Mouse (Mus musculus): ENCODE results near the gene Oasl1. TPM values are rescaled to one million over a fixed set of nuclear protein-coding genes. Genes with fewer than 3 reads are reported as not detected.
A peak's percentile ranks its signal among the peaks of the same experiment; 100 is the strongest.

The Oasl1 gene
- total and polyA plus RNA-seq, 2 experiments from 2014 or later = 0.73 to 1.7 TPM

- no peaks in the 10 kb centered on the region for H3K36me3 ChIP-seq (ENCODE audit: insufficient read depth)
- no peak for ATAC-seq
- H3K4me2 ChIP-seq (ENCODE audit: low read depth) = no peak overlapping the region
- H3K4me3 ChIP-seq (ENCODE audit: low read depth, low read length) = no peak overlapping the region
- no peaks in the 10 kb centered on the region for H3K9me3 ChIP-seq (ENCODE audit: low read length)
- H3K4me1 ChIP-seq (ENCODE audit: insufficient read depth) = no peaks in the 10 kb centered on the region
- H3K27me3 ChIP-seq (ENCODE audit: insufficient read depth, low read length) = no peaks in the 10 kb centered on the region; the same call in 1 of the 2 replicates
- H3K27ac ChIP-seq (ENCODE audit: low read depth, low read length) = no peak overlapping the region
- no peak overlapping the region for H3K9ac ChIP-seq
- TF ChIP-seq CTCF (IDR thresholded peaks at IDR 0.05; ENCODE audit: low read depth) = no peak
- no peak for DNase-seq
These were observed 53.9 kb downstream of the Oasl1 start for GRCm38 (mm10) chr5:114976935-114977334.

DNA sequence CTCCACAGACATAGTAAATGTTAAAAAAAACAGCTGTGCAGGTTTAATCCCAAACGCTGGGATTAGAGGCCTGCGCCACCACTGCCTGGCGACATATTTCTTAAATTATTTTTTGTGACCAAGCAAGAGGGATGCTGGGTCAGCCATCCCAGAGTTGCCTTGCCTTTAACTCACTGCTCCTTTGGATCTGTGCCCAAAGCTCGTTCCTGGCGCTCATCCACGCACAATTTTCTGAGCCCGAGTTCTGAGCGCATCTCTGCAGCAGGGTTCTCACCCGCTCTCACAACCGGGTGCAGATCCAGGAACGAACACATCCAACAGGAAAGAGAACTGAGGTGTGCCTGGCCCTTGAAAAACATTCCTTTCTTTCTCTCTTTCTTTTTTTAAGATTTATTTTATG, 55.4 kb downstream of the Oasl1 start:
- H3K9ac ChIP-seq = no peak overlapping the region
- WGBS = 44% methylated on average over 11 of the region's 11 CpGs
- TF ChIP-seq CTCF (IDR thresholded peaks at IDR 0.05; ENCODE audit: low read depth) = no peak
- no peaks in the 10 kb centered on the region for H3K4me1 ChIP-seq (ENCODE audit: insufficient read depth)
- ATAC-seq = no peak
- H3K9me3 ChIP-seq (ENCODE audit: low read length) = no peaks in the 10 kb centered on the region
- no peak overlapping the region for H3K27ac ChIP-seq (ENCODE audit: low read depth, low read length)
- no peak for DNase-seq
- H3K4me3 ChIP-seq (ENCODE audit: low read depth, low read length) = no peak overlapping the region
- no peak overlapping the region for H3K4me2 ChIP-seq (ENCODE audit: low read depth)
- no peaks in the 10 kb centered on the region for H3K36me3 ChIP-seq (ENCODE audit: insufficient read depth)
- H3K27me3 ChIP-seq (ENCODE audit: insufficient read depth, low read length) = no peaks in the 10 kb centered on the region; the same call in 1 of the 2 replicates

DNA sequence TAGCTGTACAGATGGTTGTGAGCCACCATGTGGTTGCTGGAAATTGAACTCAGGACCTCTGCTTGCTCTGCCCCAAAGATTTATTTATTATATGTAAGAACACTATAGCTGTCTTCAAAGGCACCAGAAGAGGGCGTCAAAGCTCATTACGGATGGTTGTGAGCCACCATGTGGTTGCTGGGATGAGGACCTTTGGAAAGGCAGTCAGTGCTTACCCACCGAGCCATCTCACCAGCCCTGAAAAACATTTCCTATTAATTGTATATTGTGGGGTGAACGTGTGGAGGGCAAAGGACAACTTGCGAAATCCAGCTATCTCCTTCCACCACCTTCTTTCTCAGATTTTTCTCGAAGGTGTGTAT, 55.8 kb downstream of the Oasl1 start:
- Histone ChIP-seq H3K9me3 (ENCODE audit: low read length) (no peaks in the 10 kb centered on the region), H3K4me1 (ENCODE audit: insufficient read depth) (no peaks in the 10 kb centered on the region), H3K4me2 (ENCODE audit: low read depth) (peak overlapping the region; percentile 76), H3K27ac (ENCODE audit: low read depth, low read length) (no peak overlapping the region), H3K36me3 (ENCODE audit: insufficient read depth) (no peaks in the 10 kb centered on the region), H3K9ac (peak overlapping the region; percentile 31; the same call in 1 of the 2 replicates), H3K4me3 (ENCODE audit: low read depth, low read length) (peak overlapping the region; percentile 31), H3K27me3 (ENCODE audit: insufficient read depth, low read length) (no peaks in the 10 kb centered on the region; the same call in 1 of the 2 replicates)
- TF ChIP-seq CTCF (IDR thresholded peaks at IDR 0.05; ENCODE audit: low read depth) = no peak
- 2% methylated on average over 6 of the region's 6 CpGs for WGBS
- DNase-seq (peak; percentile 67), ATAC-seq (peak; percentile 78)

DNA sequence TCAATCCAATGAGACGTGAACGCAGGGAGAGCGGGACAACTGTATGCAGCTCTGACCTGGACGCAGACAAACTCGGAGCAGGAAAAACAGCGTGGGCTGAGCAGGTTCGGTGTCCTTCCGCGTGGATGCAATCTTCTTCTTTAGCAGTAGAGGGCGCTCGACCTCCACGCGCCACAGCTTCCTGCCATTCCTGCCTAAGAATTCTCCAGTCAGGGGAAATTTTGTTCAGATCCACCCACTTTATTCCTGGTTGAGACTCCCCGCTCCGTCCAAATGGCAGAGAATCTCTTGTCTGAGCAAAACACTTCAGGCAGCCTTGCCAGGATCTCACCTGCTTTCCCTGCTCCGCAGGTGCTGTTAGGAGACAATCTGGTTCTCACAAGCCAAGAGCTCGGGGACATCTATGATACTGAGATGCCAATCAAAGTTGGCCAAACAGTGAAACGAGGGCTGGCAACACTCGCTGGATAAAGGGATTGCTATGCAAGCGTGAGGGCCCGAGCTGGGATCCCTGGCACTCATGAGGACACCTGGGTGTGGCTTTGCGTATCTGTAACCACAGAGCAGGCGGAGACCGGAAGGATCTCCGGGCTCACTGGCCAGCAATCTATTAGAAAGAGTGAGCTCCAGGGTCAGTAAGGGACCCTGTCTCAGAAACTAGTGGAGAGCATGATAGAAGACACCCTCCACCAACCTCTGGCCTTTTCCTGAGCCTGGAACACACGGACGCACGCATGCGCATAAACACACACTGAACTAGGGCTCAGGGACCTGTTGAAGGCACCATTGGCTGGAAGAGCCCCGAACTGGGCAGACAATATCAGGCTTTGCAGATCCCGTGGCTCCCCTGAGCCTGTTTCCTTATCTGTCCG, 56.4 kb downstream of the Oasl1 start:
- peak overlapping the region; percentile 31; the same call in 1 of the 2 replicates for H3K9ac ChIP-seq
- H3K36me3 ChIP-seq (ENCODE audit: insufficient read depth) = no peaks in the 10 kb centered on the region
- H3K4me1 ChIP-seq (ENCODE audit: insufficient read depth) = no peaks in the 10 kb centered on the region
- H3K27me3 ChIP-seq (ENCODE audit: insufficient read depth, low read length) = no peaks in the 10 kb centered on the region; the same call in 1 of the 2 replicates
- H3K27ac ChIP-seq (ENCODE audit: low read depth, low read length) = no peak overlapping the region
- H3K9me3 ChIP-seq (ENCODE audit: low read length) = no peaks in the 10 kb centered on the region
- DNase-seq (peak; percentile 87), ATAC-seq (peak; percentile 72)
- peak; percentile 97 for TF ChIP-seq CTCF (IDR thresholded peaks at IDR 0.05; ENCODE audit: low read depth)
- WGBS = 5% methylated on average over 32 of the region's 32 CpGs
- H3K4me3 ChIP-seq (ENCODE audit: low read depth, low read length) = peak overlapping the region; percentile 31
- peak overlapping the region; percentile 76 for H3K4me2 ChIP-seq (ENCODE audit: low read depth)

DNA sequence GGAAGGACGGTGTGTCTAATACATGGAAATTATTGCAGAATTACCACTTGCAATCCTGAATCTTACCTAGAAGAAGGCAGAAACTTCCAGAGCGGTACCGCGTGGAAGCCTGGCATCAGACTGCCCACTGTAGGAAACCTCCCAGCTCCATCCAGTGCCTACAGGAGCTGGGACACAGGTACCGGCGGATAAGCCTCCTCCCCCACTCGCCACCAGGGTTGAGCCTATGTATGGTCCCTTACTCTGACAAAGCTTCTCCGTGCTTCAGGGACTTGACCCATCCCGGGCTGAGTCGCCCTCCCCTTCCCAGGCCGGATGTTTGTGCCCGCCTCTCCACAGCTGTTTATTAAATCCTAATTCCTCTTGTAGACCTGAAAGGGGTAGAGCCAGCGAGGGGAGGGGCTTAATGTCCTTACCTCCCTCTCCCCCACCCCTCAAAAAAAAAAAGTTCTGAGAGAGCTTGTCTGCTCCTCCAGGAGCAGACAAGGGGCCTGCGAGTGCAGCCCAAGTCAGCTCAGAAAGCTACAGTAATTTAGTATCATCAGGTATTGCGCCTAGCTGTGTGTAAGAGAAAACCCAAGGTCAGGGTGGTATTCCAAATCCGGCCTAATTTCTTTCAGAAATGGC, 57.2 kb downstream of the Oasl1 start:
- Histone ChIP-seq H3K4me2 (ENCODE audit: low read depth) (peak overlapping the region; percentile 76), H3K36me3 (ENCODE audit: insufficient read depth) (no peaks in the 10 kb centered on the region), H3K27ac (ENCODE audit: low read depth, low read length) (no peak overlapping the region), H3K9ac (no peak overlapping the region), H3K4me3 (ENCODE audit: low read depth, low read length) (peak overlapping the region; percentile 31), H3K9me3 (ENCODE audit: low read length) (no peaks in the 10 kb centered on the region), H3K4me1 (ENCODE audit: insufficient read depth) (no peaks in the 10 kb centered on the region), H3K27me3 (ENCODE audit: insufficient read depth, low read length) (no peaks in the 10 kb centered on the region; the same call in 1 of the 2 replicates)
- 30% methylated on average over 16 of the region's 16 CpGs for WGBS
- TF ChIP-seq CTCF (IDR thresholded peaks at IDR 0.05; ENCODE audit: low read depth) = no peak
- ATAC-seq = no peak
- DNase-seq = no peak

DNA sequence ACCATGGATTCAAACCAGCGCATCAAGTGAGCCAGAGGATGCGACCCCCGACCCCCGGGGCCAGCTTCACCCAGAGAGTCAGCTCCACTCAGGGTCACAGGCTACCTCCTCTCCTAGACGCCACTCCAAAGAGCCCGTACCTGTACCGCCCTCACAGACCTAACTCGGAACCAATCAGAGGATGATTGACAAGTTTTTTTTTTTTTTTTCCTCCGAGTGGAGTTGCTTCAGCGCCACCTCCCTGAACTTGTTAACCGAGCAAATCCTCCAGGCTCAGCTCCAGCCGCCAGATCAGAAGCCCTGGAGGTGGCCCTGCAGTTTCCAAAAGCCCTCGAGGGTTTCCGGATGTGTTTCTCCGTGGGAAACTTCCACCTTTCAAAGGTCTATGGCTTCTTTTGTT, 59.0 kb downstream of the Oasl1 start:
- Histone ChIP-seq H3K27me3 (ENCODE audit: insufficient read depth, low read length) (no peaks in the 10 kb centered on the region; the same call in 1 of the 2 replicates), H3K9me3 (ENCODE audit: low read length) (no peaks in the 10 kb centered on the region), H3K4me3 (ENCODE audit: low read depth, low read length) (no peak overlapping the region), H3K27ac (ENCODE audit: low read depth, low read length) (no peak overlapping the region), H3K4me1 (ENCODE audit: insufficient read depth) (no peaks in the 10 kb centered on the region), H3K4me2 (ENCODE audit: low read depth) (no peak overlapping the region), H3K36me3 (ENCODE audit: insufficient read depth) (no peaks in the 10 kb centered on the region), H3K9ac (no peak overlapping the region)
- 55% methylated on average over 15 of the region's 15 CpGs for WGBS
- DNase-seq (no peak), ATAC-seq (no peak)
- no peak for TF ChIP-seq CTCF (IDR thresholded peaks at IDR 0.05; ENCODE audit: low read depth)

DNA sequence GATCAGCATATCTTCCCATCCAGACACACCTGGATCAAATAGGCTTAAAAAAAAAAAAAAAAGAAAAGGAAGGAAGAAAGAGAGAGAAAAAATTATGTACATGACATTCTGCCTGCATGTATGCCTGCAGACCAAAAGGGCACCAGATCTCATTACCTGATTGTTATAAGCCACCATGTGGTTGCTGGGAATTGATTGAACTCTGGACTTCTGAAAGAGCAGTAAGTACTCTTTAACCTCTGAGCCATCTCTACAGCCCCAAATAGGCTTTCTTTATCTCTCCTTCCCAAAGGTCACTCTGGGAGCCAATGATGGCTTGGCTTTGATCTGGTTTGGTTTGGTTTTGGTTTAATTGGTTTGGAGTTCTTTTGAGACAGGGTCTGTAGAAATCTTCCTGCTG, 62.0 kb downstream of the Oasl1 start:
- Histone ChIP-seq H3K36me3 (ENCODE audit: insufficient read depth) (no peaks in the 10 kb centered on the region), H3K4me1 (ENCODE audit: insufficient read depth) (no peaks in the 10 kb centered on the region), H3K4me3 (ENCODE audit: low read depth, low read length) (no peak overlapping the region), H3K9ac (no peak overlapping the region), H3K27me3 (ENCODE audit: insufficient read depth, low read length) (no peaks in the 10 kb centered on the region; the same call in 1 of the 2 replicates), H3K4me2 (ENCODE audit: low read depth) (no peak overlapping the region), H3K9me3 (ENCODE audit: low read length) (no peaks in the 10 kb centered on the region), H3K27ac (ENCODE audit: low read depth, low read length) (no peak overlapping the region)
- DNase-seq (no peak), ATAC-seq (no peak)
- no peak for TF ChIP-seq CTCF (IDR thresholded peaks at IDR 0.05; ENCODE audit: low read depth)

Other genes starting within 250 kb of the Oasl1 start
- gene Gltp, start 232.3 kb upstream of the Oasl1 start, total RNA-seq (2014; rRNA removed) = 14.1 and 19.8 TPM in 2 replicates
- gene Gltp, start 232.3 kb upstream of the Oasl1 start, polyA plus RNA-seq (2015; fragmentation: Nextera tagmentation; extraction: Ambion mirVana) = 26.4 and 32.1 TPM in 2 replicates
- 14.1 and 14.4 TPM in 2 replicates for gene Tchp, start 215.5 kb upstream of the Oasl1 start, total RNA-seq (2014; rRNA removed)
- gene Tchp, start 215.5 kb upstream of the Oasl1 start, polyA plus RNA-seq (2015; fragmentation: Nextera tagmentation; extraction: Ambion mirVana) = 7.4 and 11.8 TPM in 2 replicates
- 34.3 and 44.8 TPM in 2 replicates for gene Ankrd13a, start 148.6 kb upstream of the Oasl1 start, total RNA-seq (2014; rRNA removed)
- gene Ankrd13a, start 148.6 kb upstream of the Oasl1 start, polyA plus RNA-seq (2015; fragmentation: Nextera tagmentation; extraction: Ambion mirVana) = 20.7 and 20.8 TPM in 2 replicates
- 42.2 and 57.6 TPM in 2 replicates for gene Git2, start 147.7 kb upstream of the Oasl1 start, total RNA-seq (2014; rRNA removed)
- 21.9 and 31.1 TPM in 2 replicates for gene Git2, start 147.7 kb upstream of the Oasl1 start, polyA plus RNA-seq (2015; fragmentation: Nextera tagmentation; extraction: Ambion mirVana)
- gene 1500011B03Rik, start 99.8 kb upstream of the Oasl1 start, total RNA-seq (2014; rRNA removed) = 298 and 325 TPM in 2 replicates
- 378 and 431 TPM in 2 replicates for gene 1500011B03Rik, start 99.8 kb upstream of the Oasl1 start, polyA plus RNA-seq (2015; fragmentation: Nextera tagmentation; extraction: Ambion mirVana)
- gene 4930519G04Rik, start 69.6 kb upstream of the Oasl1 start, total RNA-seq (2014; rRNA removed) = not detected in 2 replicates
- gene 4930519G04Rik, start 69.6 kb upstream of the Oasl1 start, polyA plus RNA-seq (2015; fragmentation: Nextera tagmentation; extraction: Ambion mirVana) = not detected in 2 replicates
- 3.6 and 4.2 TPM in 2 replicates for gene Gm9936, start 64.6 kb upstream of the Oasl1 start, total RNA-seq (2014; rRNA removed)
- 1.8 and 3.2 TPM in 2 replicates for gene Gm9936, start 64.6 kb upstream of the Oasl1 start, polyA plus RNA-seq (2015; fragmentation: Nextera tagmentation; extraction: Ambion mirVana)
- gene Oasl2, start 26.3 kb upstream of the Oasl1 start, total RNA-seq (2014; rRNA removed) = 4.2 and 7.0 TPM in 2 replicates
- 4.2 and 4.8 TPM in 2 replicates for gene Oasl2, start 26.3 kb upstream of the Oasl1 start, polyA plus RNA-seq (2015; fragmentation: Nextera tagmentation; extraction: Ambion mirVana)
- 81.0 and 86.0 TPM in 2 replicates for gene 2210016L21Rik, start 18.9 kb downstream of the Oasl1 start, total RNA-seq (2014; rRNA removed)
- gene 2210016L21Rik, start 18.9 kb downstream of the Oasl1 start, polyA plus RNA-seq (2015; fragmentation: Nextera tagmentation; extraction: Ambion mirVana) = 167 and 170 TPM in 2 replicates
- not detected in 2 replicates for gene Hnf1a, start 47.9 kb downstream of the Oasl1 start, total RNA-seq (2014; rRNA removed)
- gene Hnf1a, start 47.9 kb downstream of the Oasl1 start, polyA plus RNA-seq (2015; fragmentation: Nextera tagmentation; extraction: Ambion mirVana) = not detected in 2 replicates
- gene Sppl3, start 87.9 kb downstream of the Oasl1 start, total RNA-seq (2014; rRNA removed) = 79.1 and 114 TPM in 2 replicates
- 36.0 and 43.5 TPM in 2 replicates for gene Sppl3, start 87.9 kb downstream of the Oasl1 start, polyA plus RNA-seq (2015; fragmentation: Nextera tagmentation; extraction: Ambion mirVana)
- gene Gm10401, start 175.1 kb downstream of the Oasl1 start, total RNA-seq (2014; rRNA removed) = not detected in 2 replicates
- 32.5 and 44.0 TPM in 2 replicates for gene Gm10401, start 175.1 kb downstream of the Oasl1 start, polyA plus RNA-seq (2015; fragmentation: Nextera tagmentation; extraction: Ambion mirVana)
- 11.8 and 13.9 TPM in 2 replicates for gene Acads, start 196.1 kb downstream of the Oasl1 start, total RNA-seq (2014; rRNA removed)
- gene Acads, start 196.1 kb downstream of the Oasl1 start, polyA plus RNA-seq (2015; fragmentation: Nextera tagmentation; extraction: Ambion mirVana) = 12.1 and 12.5 TPM in 2 replicates
- gene Unc119b, start 211.7 kb downstream of the Oasl1 start, total RNA-seq (2014; rRNA removed) = 24.7 and 27.2 TPM in 2 replicates
- gene Unc119b, start 211.7 kb downstream of the Oasl1 start, polyA plus RNA-seq (2015; fragmentation: Nextera tagmentation; extraction: Ambion mirVana) = 17.4 and 20.3 TPM in 2 replicates
- 49.9 and 58.6 TPM in 2 replicates for gene Mlec, start 234.9 kb downstream of the Oasl1 start, total RNA-seq (2014; rRNA removed)
- gene Mlec, start 234.9 kb downstream of the Oasl1 start, polyA plus RNA-seq (2015; fragmentation: Nextera tagmentation; extraction: Ambion mirVana) = 8.4 and 15.7 TPM in 2 replicates

Data from forebrain, postnatal 0 days (tissue).